Mouse (Mus musculus) fibroblast of lung, adult 2 months (primary cell): ENCODE measurements around the gene Fam160a1.

Source experiments
- DNase-seq: peaks from one replicate; pipeline ENCODE4 v3.0.0-alpha.2; 2011; ENCODE audit warnings: low read depth

Gene Fam160a1

DNA sequence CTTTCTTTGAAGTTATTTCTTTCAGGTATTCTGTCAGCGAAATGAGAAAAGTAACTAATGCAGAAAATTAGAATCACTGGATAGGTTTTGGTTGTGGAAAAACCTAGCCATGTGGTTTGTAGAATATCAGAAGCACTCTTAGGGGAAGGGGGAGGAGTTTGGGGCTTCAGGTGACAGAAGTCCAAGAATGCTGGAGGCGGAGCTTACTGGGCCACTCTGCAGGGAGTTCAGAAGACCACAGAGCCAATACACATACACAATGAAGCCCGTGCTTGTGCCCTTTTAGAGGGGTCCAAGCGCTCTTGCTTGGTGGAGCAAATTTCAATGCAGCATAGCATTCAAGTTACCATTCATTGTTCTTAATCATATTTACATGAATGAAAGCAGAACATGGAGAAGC, 68.2 kb downstream of the Fam160a1 start:
- DNase-seq, result no peak

DNA sequence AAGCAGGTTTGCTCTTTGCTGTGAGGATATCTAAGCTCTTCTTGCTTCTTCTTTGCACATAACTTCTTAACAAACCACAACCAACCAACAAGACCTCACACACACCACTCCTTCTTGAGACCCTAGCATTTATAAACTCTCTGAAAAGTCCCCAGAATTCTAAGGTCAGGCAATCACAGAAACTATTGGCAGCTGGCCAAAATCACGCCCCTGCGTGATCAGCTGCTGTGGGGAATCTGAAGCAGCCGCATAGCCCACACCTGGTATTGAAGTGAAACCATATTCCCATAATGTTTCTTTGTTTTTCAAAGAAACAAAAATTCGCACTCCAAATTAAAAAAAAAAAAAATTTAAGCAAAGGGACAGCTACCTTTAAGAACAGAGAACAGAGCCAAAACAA, 71.0 kb downstream of the Fam160a1 start:
- no peak for DNase-seq

DNA sequence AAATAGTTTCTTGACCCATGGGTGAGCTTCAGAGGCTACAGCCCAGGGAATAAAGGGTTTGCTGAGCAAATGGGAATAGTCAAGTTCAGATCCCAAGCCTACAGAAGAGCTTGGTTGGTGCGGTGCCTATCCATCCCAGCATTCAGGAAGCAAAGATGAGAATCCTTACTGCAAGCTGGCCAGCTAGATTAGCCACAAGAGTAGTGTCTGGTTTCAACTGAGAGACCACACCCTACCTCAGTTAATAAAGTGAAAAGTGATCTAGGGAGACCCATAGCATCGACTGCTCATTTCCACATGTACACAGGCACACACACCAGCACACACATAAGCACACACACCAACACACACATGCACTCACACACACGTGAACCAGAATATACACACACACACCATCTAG, 75.3 kb downstream of the Fam160a1 start:
- no peak for DNase-seq

DNA sequence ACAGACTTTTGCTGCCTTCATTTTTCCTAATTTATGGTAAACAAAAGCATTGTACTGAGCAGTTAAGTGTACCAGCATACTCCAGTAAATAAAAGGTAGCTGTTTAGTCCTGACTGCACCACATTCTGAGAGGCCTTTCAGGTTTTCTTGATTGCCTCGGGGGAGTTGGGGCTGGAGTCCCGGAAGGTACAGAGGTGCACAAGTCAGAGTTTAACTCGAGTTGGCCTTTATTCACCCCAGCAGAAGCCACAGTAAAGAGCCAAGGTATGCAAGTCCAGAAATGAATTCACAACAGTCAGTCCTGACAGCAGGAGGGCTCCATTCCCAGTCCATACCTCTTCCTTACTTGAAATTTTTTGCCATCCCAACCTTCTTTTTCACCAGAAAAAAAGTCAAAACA, 78.5 kb downstream of the Fam160a1 start:
- DNase-seq, result no peak

DNA sequence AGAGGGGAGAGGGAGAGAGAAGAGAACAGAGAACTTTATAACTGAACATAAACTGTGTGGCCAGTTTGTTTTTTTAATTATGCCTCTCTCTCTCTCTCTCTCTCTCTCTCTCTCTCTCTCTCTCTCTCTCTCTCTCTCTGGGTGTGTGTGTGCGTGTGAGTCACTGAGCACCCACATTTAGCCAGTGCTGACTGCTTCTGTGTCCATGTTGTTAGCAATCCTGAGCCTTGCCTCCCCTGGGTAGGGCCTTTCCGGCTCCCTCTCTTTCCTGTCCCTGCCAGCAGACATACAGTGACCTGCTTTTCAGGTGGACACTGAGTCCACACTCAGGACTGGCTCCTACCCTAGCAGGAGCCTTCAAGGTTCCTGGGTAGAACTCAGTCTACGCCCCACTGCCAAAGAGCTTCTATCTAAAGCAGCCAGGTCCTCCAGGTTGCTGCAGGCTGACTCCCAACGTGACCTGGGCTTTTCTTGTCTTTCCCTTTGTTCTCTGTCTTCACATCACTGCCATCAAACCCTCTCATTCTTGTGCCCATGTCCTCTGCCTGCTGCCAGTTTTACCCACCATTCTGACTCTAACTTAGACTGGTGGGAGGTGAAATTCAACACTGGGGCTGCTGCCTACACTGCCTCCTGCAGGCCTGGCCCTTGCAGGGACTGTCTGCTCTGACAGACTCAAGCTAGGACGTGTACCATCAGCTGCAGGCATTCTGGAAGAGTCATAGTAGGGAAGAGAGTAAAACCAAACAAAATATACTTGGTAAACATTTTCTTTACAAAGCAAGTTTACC, 83.0 kb downstream of the Fam160a1 start:
- no peak for DNase-seq

DNA sequence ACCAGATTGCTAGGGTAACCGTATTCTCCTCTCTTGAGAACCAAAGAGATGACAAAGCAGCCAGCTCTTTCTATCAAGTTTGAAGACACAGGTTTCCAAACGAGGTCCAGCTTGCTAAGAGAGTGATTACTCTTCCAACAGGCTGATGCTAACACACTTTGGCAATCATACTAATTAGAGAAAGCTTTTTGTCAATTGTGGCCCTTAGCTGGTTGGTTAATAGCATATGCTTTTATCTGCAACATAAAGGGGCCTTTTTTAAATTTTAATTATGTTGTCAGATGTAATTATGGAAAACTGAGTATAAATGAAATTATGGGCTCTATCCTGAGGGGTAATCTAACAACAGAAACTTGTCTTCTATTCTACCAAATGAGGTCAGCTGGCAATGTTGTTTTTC, 89.9 kb downstream of the Fam160a1 start:
- no peak for DNase-seq

DNA sequence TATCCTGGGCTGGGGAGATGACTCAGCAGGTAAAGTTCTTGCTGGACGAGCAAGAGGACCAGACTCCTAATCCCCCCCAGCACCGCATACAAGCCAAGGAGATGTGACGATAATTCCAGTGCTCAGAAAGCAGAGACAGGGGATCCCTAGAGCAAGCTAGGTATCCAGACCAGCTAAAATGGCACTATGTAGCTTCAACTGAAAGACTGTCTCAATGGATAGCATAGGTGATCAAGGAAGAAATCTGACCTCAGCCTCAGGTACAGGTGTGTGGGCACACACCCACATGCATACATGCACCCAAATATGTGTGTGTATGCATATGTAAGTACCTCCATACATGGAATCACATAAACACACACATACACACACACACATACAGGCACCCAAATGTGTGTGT, 91.1 kb downstream of the Fam160a1 start:
- DNase-seq, result no peak

DNA sequence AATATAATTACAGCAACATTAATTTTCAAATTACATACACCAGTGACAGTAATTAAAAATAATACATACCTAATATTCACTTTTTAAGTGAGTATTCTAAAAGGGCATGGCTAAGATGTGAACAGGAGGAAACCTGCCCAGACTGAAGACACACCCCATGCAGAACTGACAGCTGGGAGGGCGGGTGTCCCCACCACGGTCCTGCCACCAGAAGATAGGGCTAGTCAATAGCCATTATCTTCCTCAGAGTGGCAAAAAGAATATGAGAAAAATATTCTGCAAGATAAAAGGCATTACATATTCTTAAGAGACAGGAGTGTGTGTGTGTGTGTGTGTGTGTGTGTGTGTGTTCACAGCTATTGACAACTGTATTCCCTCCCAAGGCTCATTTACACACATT, 92.0 kb downstream of the Fam160a1 start:
- DNase-seq, result no peak

DNA sequence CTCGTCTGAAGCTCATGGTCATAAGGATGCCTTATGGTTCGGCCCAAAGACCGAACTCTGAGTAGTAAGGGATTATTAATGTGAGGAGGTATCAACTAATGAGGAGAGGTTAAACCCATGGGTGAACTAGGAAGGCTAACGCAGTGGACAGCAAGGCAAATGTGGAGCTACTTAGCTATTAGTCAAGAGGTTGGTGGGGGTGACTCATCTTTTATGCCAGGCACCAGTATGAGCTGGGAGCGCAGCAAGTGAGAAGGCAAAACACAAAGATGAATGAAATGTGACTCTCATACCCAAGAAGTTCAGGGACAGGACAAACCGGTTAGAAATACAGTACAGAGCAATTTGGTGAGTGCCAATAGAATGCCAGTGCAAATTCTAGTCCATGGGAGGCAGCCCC, 94.5 kb downstream of the Fam160a1 start:
- DNase-seq, result no peak

DNA sequence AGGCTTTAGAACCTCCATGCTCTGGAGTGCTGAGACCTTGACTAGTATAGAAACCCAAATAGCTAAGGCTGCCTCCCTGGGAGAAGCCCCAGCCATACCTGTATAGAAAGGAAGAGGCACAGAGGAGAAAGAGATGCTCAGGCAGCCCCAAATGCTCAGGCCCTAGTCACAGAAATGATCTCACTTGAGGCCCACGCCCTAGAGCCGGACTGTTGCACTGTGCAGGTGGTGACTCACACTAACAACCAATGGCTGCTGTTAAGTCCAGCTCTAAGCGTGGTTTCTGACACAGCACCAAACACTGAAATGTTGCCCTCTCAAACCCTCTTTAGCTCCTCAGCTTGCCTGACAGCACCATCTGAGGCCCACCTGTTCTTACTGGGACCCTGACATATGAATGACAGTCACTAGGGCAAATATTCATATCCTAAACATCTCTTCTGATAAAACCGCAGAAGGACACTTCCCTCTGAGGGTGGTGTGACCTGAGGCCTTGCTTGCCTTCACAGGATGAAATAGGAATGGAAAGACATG, 101.3 kb downstream of the Fam160a1 start:
- peak; percentile 32 for DNase-seq

DNA sequence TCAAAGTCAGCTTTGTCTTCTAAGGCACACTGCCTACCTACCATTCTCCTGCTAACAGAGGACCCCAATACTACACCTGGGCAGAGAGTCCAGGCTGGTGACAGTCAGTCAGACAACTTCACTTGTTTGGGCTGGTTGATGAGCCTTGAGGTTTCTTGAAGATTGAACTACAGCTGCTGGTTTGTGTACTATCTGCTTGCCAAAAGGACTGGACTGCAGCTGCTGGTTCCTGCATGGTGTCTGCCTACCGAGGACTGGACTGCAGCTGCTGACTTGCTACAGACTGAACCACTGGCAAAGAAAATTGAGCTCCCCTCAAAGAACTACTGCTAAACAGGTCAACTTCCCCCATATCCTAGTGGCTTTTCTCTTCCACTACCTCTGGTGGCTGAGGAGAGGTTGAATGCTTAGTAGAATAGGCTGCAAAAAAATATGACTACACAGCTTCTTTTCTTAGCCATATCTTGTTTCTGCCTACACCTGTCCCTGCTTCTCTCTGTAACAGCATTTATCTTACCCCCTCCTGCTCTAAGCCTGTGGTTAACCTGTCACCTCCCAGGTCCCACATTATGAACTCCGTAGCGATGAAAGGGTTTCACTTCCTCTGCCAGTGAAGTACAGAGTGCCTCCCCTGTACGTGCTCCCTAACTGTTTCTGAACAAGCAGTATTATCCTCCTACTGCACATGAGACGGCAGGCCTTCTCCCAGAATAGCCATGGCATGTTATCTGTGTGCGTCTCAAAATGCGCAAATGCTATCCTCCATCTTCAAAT, 103.0 kb downstream of the Fam160a1 start:
- DNase-seq, result no peak

DNA sequence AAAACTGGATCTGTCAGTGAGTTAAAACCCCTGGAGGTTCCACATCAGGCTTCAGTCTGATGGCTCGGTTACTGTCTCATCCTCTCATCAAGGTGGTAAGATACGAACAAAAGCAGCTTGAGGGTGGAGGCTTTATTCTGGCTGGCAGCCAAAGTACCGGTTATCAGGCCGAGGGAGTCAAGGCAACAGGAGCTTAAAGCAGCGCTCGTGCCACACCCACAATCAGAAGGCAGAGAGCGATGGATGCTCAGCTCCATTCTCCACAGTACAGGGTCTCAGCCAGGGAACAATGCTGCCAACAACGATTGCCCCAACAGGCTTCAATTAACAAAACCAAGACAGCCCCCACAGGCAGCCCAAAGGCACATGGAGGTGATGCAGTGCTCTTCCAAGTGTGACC, 106.4 kb downstream of the Fam160a1 start:
- DNase-seq, result no peak

DNA sequence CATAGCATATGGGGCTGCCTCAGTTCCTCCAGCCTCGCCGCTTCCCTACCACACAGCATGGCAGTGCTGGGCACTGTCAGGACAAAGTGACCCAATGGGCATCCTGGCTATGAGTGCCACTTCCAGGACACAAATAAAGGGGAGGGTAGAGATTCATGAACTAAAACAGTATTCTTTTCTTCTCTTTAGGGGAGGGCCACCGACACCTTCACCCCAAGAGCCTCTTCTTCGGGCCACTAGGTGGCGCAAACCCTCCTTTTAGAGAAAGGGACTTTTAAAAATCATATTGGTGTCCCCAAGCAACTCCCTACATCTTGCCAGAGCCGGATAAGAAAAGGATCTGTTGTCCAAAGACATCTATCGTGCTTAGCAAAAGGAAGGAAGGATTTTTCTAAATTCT, 109.7 kb downstream of the Fam160a1 start:
- peak; percentile 35 for DNase-seq

DNA sequence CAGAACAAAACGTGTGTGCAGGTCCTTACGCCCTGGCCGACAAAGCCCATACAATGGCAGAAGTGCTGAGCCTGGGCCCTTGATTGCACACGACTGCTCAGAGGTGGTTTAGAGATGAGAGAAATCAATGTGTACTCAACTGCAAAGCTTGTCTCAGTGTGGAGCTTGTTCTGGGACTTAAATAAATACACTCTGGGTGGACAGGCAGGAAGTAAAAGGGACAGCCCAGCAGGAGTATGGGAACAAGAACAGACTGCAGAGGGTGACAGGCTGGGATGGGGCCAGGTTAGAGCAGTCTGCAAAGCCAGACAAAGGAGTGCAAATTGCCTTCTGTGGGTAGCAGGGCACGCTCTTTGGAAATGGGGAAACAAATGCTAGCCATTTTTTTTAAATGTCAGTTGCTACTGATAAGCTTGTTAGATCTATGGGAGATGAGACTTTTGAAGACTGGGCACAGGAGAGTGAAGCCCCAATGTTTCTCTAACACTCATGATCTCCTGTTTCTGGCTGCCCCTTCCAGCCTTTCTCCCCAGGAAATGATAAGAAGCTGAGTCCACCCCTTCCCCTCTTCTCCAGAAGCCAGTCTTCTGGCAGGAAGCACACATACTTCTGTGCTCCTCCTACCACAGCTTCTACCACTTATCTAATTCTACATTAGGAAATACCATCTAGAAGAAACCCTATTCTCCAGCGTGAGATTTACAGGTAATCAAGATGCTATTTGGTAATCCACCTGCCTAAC, 113.8 kb downstream of the Fam160a1 start:
- DNase-seq, result no peak

DNA sequence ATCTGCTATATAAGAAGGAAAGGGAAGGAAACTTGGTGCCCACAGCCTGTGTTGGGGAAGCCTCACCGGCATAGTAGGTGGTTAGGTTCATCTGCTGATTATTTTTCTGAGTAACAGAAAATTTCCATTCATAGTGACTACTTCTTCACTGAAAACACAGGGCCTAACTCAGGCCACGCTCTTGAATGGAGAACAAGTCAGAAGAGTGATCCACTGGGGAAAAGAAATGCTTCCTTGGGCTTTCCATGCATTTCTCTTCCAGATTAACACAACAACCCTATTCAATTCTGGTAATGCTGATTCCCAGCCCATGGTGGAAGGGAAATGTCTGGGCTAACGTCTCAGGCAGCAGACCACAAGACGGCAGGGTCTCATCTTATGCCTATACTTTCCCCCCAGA, 118.6 kb downstream of the Fam160a1 start:
- DNase-seq, result no peak

DNA sequence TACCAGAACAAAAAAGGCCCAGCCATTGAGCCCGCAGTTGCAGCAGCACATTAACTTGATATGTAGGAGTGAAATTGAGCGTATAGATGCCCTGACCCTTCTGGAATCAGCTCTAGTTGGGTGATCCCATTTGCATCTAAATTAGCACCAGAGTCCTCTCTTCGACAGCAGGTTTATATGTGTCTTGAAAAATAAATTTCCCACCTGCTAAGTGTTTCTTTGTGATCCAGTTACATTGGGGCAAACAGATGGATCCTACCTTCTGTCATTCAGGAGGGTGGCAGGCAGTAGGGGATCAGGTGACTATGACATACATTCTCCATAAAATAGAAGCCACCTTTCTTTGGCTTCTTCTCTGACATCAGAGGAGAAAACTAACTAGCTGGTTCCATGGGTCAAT, 122.0 kb downstream of the Fam160a1 start:
- DNase-seq, result no peak

DNA sequence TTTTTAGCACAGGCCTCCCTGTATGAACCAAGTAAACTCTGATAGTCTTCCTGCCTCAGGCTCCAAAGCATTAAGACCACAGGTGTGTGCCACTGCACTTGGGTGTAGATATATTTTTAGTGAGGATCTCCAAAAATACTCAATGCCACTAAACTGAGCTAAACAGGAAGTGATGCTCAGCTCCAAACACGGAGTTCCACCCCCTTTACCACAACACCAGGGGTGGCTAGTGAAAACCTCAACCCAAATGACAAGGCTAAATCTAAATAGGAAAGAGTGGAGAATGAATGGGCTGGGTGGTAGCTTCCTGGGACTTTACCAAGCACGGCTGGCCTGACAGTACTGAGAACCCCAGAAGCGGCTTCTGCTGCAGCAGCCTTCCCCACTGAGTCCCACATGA, 124.1 kb downstream of the Fam160a1 start:
- DNase-seq, result no peak

DNA sequence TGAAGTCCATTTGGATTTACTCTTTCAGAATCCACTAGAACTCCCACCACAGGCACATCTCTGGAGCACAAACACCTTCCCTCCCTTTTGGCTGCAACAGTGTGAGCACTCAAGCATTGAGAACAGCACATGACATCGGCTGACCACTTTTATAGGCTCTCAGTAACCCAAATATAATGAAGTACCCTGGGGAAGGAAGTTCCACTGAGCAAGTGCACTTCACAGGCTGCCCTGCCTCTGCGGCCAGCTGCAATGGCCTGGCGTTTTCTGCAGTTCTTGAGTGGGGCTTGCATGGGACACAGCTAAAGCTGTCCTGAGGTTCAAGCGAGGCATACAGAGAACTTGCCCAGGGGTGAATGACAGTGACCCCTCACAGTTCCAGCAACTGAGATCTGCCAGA, 126.0 kb downstream of the Fam160a1 start:
- DNase-seq, result no peak

DNA sequence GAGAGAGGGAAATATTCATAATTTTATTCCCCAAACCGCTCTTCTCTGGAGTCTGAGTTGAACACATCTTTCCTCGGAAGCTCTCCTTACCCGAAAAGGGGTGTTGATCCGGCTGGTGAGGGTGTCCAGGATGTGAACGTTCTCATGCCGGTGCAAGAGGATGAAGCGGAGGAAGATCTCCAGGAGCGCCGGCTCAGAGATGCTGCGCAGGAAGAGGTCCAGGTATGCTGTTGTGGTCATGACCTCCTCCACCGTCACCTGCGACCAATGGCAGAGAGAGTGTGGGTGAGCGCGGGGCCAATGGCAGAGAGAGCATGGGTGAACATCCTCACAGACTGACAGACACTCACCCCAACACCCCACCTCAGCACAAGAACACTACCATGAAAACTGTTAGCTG, 128.8 kb downstream of the Fam160a1 start:
- DNase-seq, result no peak

DNA sequence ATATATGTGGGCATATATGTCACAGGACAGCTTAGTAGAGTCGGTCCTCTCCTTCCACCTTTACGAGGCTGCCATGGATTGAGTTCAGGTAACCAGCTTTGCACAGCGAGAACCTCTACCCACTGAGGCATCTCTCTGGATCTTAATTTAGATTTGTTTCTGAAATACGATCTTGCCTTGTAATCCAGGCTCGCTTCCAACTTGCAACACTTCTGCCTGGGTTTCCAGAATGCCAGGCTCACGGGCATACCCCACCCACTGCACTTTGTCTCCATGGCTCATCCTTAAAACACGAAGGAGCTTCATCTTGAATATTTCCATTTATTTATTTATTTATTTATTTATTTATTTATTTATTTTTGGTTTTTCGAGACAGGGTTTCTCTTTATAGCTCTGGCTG, 131.8 kb downstream of the Fam160a1 start:
- DNase-seq, result no peak

DNA sequence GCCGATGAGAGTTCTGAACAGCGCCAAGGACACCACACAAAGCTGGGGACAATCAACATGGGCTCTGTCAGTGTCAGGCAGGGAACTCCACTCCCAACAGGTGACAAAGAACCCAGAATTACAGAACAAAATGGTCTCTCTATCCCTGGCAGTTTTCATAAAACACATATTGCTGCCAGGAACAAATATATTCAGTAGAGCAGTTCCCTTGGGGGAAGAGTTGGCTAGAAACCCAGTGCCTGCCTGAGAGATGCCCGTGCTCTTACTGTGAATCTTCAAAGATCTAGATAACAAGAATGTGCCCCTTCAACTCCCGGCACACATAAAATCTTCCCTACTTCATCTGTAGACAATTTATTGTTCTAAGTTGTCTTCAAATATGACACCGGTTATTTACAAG, 133.5 kb downstream of the Fam160a1 start:
- no peak for DNase-seq

DNA sequence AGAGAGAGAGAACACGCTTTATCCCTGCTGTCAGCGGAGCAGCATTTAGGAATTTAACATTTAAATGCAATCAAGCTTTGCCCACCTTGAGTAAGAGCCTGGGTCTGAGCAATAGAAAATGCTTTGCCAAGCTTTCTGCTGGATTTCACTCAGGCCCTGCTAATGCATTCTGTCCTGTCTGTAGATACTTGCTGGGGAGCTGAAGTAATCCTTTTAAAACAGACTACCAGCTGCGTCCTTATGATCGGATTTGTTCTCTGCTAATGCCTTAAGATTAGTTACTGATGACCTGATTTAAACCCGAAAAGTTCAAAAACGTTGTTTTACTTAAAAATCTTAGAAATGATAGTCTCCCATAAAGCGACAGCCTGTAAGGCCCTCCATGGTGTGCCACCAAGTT, 136.0 kb downstream of the Fam160a1 start:
- DNase-seq, result no peak

DNA sequence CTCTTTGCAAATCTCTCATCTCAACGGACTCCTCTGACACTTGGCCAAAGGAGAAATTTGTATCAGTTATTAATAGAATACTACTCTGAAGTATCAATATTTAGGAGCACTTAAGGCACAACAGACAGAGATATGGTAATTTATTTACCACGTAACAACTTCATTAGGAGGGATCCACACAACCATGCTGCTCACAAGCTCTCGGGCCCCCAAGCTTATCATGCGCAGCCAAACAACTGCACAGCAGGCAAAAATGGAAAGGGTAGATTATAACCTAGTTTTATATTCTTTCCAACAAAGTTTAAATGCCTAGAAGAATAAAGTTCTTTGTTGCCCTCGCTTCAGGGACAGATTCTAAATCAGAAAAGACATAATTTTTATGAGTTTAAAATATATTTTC, 137.1 kb downstream of the Fam160a1 start:
- DNase-seq, result no peak
